Mouse (Mus musculus): ENCODE data around the gene Nexn. TPM values are rescaled to one million over a fixed set of nuclear protein-coding genes. Genes with fewer than 3 reads are reported as not detected.

The Nexn gene
- polyA plus RNA-seq, 1 experiment from 2014 or later: 1.6 TPM

DNA sequence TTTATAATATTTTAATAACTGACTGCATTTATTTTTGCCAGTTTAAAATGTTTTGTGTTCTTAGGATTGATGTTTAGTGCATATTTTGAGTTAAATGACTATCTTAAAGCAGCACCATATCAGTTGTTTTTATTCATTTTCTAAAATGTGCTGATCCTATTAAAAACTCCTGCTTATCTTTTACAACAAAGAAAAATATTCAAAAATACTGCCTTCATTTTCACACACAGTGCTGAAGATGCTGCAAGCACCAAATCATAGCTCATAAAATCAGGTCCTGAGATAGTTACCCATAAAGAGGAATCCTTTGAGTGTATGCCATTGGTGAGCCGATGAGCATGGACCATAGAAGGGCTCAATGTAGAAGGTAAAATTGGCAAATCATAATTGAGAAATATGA lies 30.9 kb downstream of the Nexn start:
- Histone ChIP-seq H3K4me3 (replicated peaks) (no peak overlapping the region), H3K4me2 (no peak overlapping the region), H3K9me3 (replicated peaks) (no peaks in the 10 kb centered on the region), H3K9ac (no peak overlapping the region), H3K36me3 (peaks cover 58% of the 10 kb centered on the region), H3K4me1 (replicated peaks) (peaks cover 12% of the 10 kb centered on the region), H3K27me3 (no peaks in the 10 kb centered on the region), H3K27ac (no peak overlapping the region)
- no peak for ATAC-seq (ENCODE audit: low read depth)
- WGBS (ENCODE audit: insufficient replicate concordance): 95% methylated on average over 1 of the region's 1 CpGs
- DNase-seq: no peak

DNA sequence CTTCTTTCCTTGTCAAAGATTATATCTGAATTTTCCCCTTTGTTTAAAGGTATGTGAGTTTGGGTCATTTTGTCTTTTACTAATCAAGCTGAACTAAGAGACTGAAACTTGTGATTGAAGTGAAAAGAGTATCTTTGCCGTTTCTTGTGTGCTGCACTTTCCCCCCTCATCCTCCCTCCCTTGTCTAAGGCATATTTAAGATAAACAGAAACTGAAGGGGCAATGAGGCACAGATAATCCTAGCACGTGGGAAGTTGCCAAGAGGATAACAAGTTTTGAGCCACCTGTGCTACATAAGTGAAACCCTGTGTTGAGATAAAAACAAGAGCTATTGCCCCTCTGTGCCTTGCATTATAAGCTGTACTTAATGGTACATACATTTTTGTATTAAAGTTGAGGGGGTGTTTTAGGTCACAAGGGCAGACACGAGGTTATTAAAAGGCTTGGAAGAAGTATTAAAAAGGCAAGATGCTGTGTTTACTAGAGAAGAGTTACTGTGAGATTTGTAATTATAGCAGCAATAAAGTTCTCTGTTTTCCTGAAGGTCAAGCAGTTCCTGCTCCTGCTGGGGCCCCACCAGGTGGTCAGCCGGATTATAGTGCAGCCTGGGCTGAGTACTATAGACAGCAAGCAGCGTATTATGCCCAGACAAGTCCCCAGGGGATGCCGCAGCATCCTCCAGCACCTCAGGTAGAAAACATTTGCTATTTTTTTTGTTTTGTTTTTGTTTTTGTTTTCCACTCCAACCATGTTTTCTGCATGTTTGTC lies 34.6 kb downstream of the Nexn start:
- DNase-seq (peak; percentile 27), ATAC-seq (ENCODE audit: low read depth) (peak; percentile 83)
- H3K27ac ChIP-seq: no peak overlapping the region
- H3K9ac ChIP-seq: no peak overlapping the region
- no peaks in the 10 kb centered on the region for H3K9me3 ChIP-seq (replicated peaks)
- no peaks in the 10 kb centered on the region for H3K27me3 ChIP-seq
- peaks cover 74% of the 10 kb centered on the region for H3K36me3 ChIP-seq
- WGBS (ENCODE audit: insufficient replicate concordance): 57% methylated on average over 6 of the region's 6 CpGs
- peaks cover 17% of the 10 kb centered on the region for H3K4me1 ChIP-seq (replicated peaks)
- no peak overlapping the region for H3K4me3 ChIP-seq (replicated peaks)
- no peak overlapping the region for H3K4me2 ChIP-seq

DNA sequence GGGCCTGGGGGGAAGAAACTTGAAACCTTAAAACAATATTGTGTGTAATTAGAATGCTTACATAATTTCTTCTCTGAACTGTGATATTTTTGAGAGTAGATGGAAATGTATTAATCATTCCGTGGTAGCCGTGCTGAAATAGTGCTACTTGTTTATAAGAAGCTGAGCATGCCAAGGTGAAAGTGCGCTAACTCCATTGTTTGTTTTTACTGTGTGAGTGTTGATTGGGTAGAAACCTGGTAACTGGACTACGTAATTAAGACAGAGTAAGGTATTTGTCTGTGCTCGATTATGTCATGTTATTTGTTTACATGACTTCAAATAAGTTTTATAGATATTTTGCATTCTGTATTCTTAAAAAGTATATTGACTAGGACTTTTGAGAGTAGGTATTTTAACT lies 36.9 kb downstream of the Nexn start:
- Histone ChIP-seq H3K9me3 (replicated peaks) (no peaks in the 10 kb centered on the region), H3K27ac (no peak overlapping the region), H3K36me3 (peaks cover 82% of the 10 kb centered on the region), H3K27me3 (no peaks in the 10 kb centered on the region), H3K9ac (no peak overlapping the region), H3K4me2 (no peak overlapping the region), H3K4me3 (replicated peaks) (no peak overlapping the region), H3K4me1 (replicated peaks) (peaks cover 17% of the 10 kb centered on the region)
- DNase-seq (no peak), ATAC-seq (ENCODE audit: low read depth) (no peak)
- 93% methylated on average over 5 of the region's 5 CpGs for WGBS (ENCODE audit: insufficient replicate concordance)

DNA sequence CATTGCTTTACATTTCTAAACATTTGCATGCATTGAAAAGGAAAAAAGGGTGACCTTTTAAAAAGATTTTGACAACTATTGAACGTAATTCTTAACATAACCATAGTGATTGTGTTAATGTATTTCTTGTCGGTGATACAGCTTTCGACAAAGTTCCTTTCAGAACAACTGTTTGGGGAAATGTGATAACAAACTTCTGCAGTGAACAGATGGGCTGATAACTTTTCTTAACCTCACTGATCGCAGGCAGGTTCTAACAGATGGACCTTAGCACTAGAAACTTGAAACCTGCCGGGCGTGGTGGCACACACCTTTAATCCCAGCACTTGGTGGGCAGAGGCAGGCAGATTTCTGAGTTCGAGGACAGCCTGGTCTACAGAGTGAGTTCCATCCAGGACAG lies 37.3 kb downstream of the Nexn start:
- H3K9ac ChIP-seq: no peak overlapping the region
- peaks cover 86% of the 10 kb centered on the region for H3K36me3 ChIP-seq
- no peaks in the 10 kb centered on the region for H3K9me3 ChIP-seq (replicated peaks)
- WGBS (ENCODE audit: insufficient replicate concordance): 70% methylated on average over 7 of the region's 7 CpGs
- no peaks in the 10 kb centered on the region for H3K27me3 ChIP-seq
- no peak overlapping the region for H3K4me2 ChIP-seq
- peaks cover 17% of the 10 kb centered on the region for H3K4me1 ChIP-seq (replicated peaks)
- ATAC-seq (ENCODE audit: low read depth): no peak
- H3K27ac ChIP-seq: no peak overlapping the region
- no peak for DNase-seq
- no peak overlapping the region for H3K4me3 ChIP-seq (replicated peaks)

DNA sequence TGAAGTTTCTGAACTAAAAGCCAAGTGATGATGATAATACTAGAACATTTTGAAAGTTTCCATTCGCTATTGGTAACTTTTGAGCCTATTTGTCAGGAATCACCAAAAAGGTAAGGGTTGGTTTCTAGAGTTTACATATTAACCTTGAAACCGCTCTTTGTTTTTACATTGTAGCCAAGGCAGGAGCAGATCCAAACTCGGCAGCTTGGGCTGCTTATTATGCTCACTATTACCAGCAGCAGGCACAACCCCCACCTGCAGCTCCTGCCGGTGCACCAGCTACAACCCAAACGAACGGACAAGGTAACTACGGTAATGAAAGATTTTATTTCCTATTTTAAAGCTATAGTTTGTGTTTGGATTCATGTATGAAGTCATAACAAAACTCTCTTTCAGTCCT lies 40.2 kb downstream of the Nexn start:
- no peak overlapping the region for H3K4me2 ChIP-seq
- H3K9ac ChIP-seq: no peak overlapping the region
- 88% methylated on average over 7 of the region's 7 CpGs for WGBS (ENCODE audit: insufficient replicate concordance)
- peaks cover 8% of the 10 kb centered on the region for H3K4me1 ChIP-seq (replicated peaks)
- DNase-seq (no peak), ATAC-seq (ENCODE audit: low read depth) (no peak)
- peaks cover 90% of the 10 kb centered on the region for H3K36me3 ChIP-seq
- H3K4me3 ChIP-seq (replicated peaks): no peak overlapping the region
- no peak overlapping the region for H3K27ac ChIP-seq
- no peaks in the 10 kb centered on the region for H3K27me3 ChIP-seq
- no peaks in the 10 kb centered on the region for H3K9me3 ChIP-seq (replicated peaks)

DNA sequence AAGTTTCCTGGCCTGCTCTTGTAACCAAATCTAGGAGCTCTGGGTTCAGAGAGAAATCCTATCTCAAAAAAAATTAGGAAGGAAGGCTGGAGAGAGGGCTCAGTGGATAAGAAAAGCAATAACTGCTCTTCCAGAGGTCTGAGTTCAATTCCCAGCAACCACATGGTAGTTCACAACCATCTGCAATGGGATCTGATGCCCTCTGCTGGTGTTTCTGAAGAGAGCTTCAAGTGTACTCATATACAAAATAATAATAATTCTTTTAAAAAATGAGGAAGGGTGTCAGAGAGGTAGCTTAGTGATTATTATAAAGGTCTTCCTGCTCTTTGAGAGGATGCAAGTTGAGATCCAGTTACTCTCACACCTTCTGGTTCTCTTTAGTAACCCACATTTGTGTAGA lies 41.2 kb downstream of the Nexn start:
- Histone ChIP-seq H3K9ac (no peak overlapping the region), H3K4me3 (replicated peaks) (no peak overlapping the region), H3K4me2 (no peak overlapping the region), H3K4me1 (replicated peaks) (0 out of 2 replicates have a peak, but pooled peaks cover 4% of the 10 kb centered on the region), H3K27ac (no peak overlapping the region), H3K36me3 (peaks cover 91% of the 10 kb centered on the region), H3K27me3 (no peaks in the 10 kb centered on the region), H3K9me3 (replicated peaks) (no peaks in the 10 kb centered on the region)
- DNase-seq (no peak), ATAC-seq (ENCODE audit: low read depth) (no peak)

DNA sequence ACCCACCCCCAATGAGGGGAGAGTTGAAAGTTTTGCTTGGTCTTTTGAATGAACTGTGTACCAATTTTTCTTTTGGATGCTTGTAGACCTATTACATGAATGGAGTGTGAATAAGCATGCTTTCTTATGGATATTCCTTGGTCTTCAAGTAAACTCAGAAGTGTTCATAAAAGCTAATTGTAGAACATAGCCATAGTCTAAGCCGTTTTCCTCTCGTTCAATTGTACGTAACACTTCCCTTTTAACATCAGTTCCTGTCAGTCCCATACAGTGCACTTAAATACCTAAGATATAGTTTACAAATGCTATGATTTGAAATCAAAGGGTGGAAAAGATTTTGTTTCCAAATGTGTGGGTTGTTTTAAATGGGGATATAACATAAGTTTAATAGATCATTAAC lies 52.7 kb downstream of the Nexn start:
- Histone ChIP-seq H3K4me2 (peak overlapping the region; percentile 91), H3K36me3 (peaks cover 45% of the 10 kb centered on the region), H3K9ac (peak overlapping the region; percentile 99), H3K27me3 (no peaks in the 10 kb centered on the region), H3K4me3 (replicated peaks) (peak overlapping the region; percentile 98), H3K27ac (no peak overlapping the region), H3K9me3 (replicated peaks) (no peaks in the 10 kb centered on the region), H3K4me1 (replicated peaks) (peaks cover 37% of the 10 kb centered on the region)
- WGBS (ENCODE audit: insufficient replicate concordance): 38% methylated on average over 3 of the region's 3 CpGs
- ATAC-seq (ENCODE audit: low read depth) (no peak), DNase-seq (no peak)

DNA sequence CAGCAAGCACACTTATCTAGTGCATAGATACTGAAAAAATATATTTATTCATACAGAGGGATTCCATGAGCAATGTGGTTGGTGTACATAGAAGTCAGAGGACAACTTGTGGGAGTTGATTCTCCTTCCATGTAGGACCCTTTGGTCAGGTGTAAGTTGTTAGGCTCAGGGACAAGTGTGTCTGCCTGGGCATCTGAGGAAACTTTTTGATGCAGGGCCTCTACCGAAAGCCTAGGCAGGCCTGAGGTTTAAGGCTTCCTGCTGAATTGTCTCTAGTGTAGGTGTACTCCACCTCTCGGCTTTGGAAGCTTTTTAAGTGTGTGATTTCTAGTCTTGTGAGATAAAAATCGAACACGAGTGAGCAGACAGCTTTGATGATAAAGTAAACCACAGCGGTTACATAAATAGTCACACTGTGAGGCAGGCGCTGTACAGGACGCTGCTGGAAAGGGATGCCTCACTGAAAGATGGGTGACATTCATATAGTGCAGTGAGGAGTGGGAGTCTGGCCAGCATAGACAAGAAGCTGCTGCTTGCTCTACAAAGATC lies 54.3 kb downstream of the Nexn start:
- H3K9ac ChIP-seq: peak overlapping the region; percentile 99
- ATAC-seq (ENCODE audit: low read depth) (no peak), DNase-seq (no peak)
- H3K36me3 ChIP-seq: peaks cover 36% of the 10 kb centered on the region
- peaks cover 45% of the 10 kb centered on the region for H3K4me1 ChIP-seq (replicated peaks)
- under 1% methylated on average over 7 of the region's 7 CpGs for WGBS (ENCODE audit: insufficient replicate concordance)
- H3K4me2 ChIP-seq: peak overlapping the region; percentile 91
- peak overlapping the region; percentile 94 for H3K27ac ChIP-seq
- H3K27me3 ChIP-seq: no peaks in the 10 kb centered on the region
- peak overlapping the region; percentile 98 for H3K4me3 ChIP-seq (replicated peaks)
- no peaks in the 10 kb centered on the region for H3K9me3 ChIP-seq (replicated peaks)

DNA sequence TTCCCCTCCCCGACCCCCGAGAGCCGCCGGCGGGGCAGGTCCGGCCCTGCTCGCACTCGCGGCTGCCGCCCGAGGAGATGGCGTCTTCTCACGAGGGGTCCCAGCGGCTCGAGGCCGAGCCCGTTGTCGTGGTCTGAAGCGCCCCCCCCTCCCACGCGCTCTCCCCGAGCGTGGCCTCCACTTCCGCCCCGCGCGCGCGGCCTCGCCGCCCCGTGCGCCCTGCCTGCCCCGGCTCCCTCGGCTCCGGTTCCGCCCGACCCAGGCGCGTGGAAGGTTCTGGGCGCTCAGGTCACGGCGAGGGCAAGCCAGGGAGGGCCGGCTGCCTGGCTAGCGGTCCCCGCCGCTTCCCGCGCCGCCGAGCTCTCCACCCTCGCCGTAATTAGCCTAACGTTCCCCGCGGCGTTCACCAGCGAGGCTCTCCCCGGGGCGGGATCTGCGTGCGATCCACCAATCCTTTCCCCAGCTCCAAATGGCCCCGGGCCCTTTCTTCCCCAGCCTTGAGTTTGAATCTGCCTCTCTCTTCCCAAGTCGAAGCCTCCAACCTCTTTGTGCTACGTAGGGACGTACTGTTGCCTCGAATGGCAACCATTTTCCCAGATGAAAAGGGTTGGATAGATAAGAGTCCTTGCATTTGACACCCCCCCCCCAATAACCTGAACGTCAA lies 55.3 kb downstream of the Nexn start:
- Histone ChIP-seq H3K9ac (peak overlapping the region; percentile 99), H3K4me1 (replicated peaks) (peaks cover 44% of the 10 kb centered on the region), H3K4me2 (peak overlapping the region; percentile 91), H3K4me3 (replicated peaks) (peak overlapping the region; percentile 98), H3K36me3 (peaks cover 26% of the 10 kb centered on the region), H3K27ac (peak overlapping the region; percentile 94), H3K27me3 (no peaks in the 10 kb centered on the region), H3K9me3 (replicated peaks) (no peaks in the 10 kb centered on the region)
- DNase-seq: peak; percentile 55
- ATAC-seq (ENCODE audit: low read depth): peak; percentile 47
- WGBS (ENCODE audit: insufficient replicate concordance): under 1% methylated on average over 66 of the region's 68 CpGs

DNA sequence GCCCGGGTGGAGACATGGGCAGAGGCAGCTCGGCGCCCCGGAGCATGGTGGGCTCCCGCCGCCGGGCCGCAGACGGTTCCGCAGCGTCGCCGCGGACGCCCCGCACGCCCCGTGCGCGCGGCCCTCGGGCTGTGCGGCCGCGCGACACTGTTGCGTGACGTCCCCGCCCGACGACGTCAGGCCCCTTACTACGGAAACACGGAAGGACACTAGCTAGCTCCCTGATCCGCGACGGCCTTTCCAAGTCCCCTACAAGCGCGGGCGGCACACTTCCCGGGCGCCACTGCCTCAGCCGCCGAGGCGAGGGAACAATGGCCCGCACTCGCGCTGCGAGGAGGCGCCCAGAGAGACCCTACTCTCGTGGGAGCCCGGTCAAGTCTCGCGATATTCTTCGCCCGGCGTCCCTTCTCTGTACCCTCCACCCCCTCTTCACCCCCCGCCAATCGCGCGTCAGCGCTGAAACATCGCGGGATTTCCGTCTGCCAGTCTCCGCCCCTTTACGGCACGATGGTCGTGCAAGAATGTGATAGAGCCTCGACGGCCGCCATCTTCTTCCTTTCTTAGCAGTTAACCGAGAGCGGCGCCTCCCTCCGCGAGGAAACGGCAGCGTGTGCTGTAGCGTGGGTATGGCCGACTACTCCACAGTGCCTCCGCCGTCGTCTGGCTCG lies 56.0 kb downstream of the Nexn start, which contains the start of the genes Dnajb4 and Fubp1:
Dnajb4 (minus strand) TSS at position 336 of the 668 bp plus-strand sequence.
Fubp1 (plus strand) TSS at position 456 of the 668 bp plus-strand sequence.
- DNase-seq: peak; percentile 100
- Histone ChIP-seq H3K36me3 (peaks cover 20% of the 10 kb centered on the region; the same call in 1 of the 2 replicates), H3K4me1 (replicated peaks) (peaks cover 40% of the 10 kb centered on the region), H3K9ac (peak within 1 kb of the TSS; percentile 99), H3K27ac (peak within 1 kb of the TSS; percentile 98), H3K27me3 (no peaks in the 10 kb centered on the region), H3K9me3 (replicated peaks) (no peaks in the 10 kb centered on the region), H3K4me2 (peak within 1 kb of the TSS; percentile 91), H3K4me3 (replicated peaks) (peak within 1 kb of the TSS; percentile 98)
- ATAC-seq (ENCODE audit: low read depth): peak; percentile 92
- under 1% methylated on average over 85 of the region's 85 CpGs for WGBS (ENCODE audit: insufficient replicate concordance)
